In the genomic region with DNA sequence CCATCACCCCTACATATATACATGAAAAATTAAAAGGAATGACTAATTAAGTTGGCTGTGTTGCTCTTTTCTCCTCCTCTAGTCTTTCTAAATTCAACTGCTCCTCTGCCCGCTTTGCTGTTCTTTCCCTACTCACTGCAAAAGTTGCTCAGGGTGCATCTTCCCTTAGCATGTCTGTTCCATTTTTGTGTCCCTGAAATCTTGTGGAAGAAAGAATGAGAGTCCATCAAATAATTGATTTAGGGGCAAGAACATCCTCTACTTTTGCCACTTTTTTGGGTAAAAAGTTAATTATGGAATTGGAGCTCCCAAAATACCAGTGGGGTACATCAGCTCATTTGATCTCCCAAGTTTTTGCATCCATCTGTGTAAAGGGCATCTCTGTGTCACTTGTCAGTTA, we compare ENCODE assay signal across 9 mouse cellular contexts.
DNase-seq lines count a peak whose midpoint lies in the region; ATAC-seq and TF ChIP-seq lines count a peak whose summit lies in the region.
"Had no signal": no experiment of that assay in that cellular context is flagged by ENCODE, and none has a peak within 500 bp of the region (broad histone marks: within the 10 kb centered on the region; RNA-seq: fewer than 3 reads in every experiment).

No protein-coding gene starts in this region.

- no peak for ATAC-seq in neural tube, embryonic 11.5 days (ENCODE audit: insufficient read depth, low FRiP score, low TSS enrichment)
- no peak for ATAC-seq in limb, embryonic 14.5 days (ENCODE audit: low FRiP score, low read depth)
- ATAC-seq in megakaryocyte-erythroid progenitor cell, adult 5-6 weeks (replicated peaks; ENCODE audit: low FRiP score, low TSS enrichment, poor library complexity, severe bottlenecking) = no peak

- TF ChIP-seq CTCF in heart, adult 2 months (IDR thresholded peaks at IDR 0.05) = no peak

- DNase-seq in heart, adult 2 months = no peak
- no peak for DNase-seq in heart, postnatal 14 days
- no peak for DNase-seq in neural tube, embryonic 11.5 days (ENCODE audit: low spot score)
- no peak for DNase-seq in neural tube, embryonic 10.5 days (ENCODE audit: extremely low spot score, low spot score)
- no peak for DNase-seq in limb, embryonic 14.5 days (ENCODE audit: low spot score)
- no peak for DNase-seq in yolk sac, embryonic 10.5 days (ENCODE audit: low spot score)
- DNase-seq in adrenal gland, adult 2 months = no peak
- DNase-seq: liver, embryonic 13.5 days had no signal

- peaks cover 2% of the 10 kb centered on the region; the same call in 1 of the 2 replicates for H3K79me2 ChIP-seq in heart, adult 2 months (replicated peaks; ENCODE audit: control insufficient read depth, insufficient read depth, low read length)

- no peak for TF ChIP-seq POLR2A in heart, adult 2 months (IDR thresholded peaks at IDR 0.05; ENCODE audit: insufficient read depth, low read depth, low read length)
- TF ChIP-seq POLR2A in limb, embryonic 14.5 days (IDR thresholded peaks at IDR 0.05; ENCODE audit: borderline replicate concordance, extremely low read depth, insufficient read depth, insufficient read length) = no peak

- H3K27me3 ChIP-seq in heart, adult 2 months (ENCODE audit: control insufficient read depth, insufficient read depth, low read length) = no peaks in the 10 kb centered on the region
- no peaks in the 10 kb centered on the region for H3K27me3 ChIP-seq in neural tube, embryonic 11.5 days (ENCODE audit: control insufficient read depth, insufficient read depth, low read length)
- H3K27me3 ChIP-seq in limb, embryonic 14.5 days (ENCODE audit: control insufficient read depth, insufficient read depth, low read length) = no peaks in the 10 kb centered on the region
- H3K27me3 ChIP-seq: liver, embryonic 13.5 days had no signal

- no peak for TF ChIP-seq EP300 in heart, adult 2 months (IDR thresholded peaks at IDR 0.05; ENCODE audit: insufficient read depth, low read depth, low read length)

- intact Hi-C loops in heart, adult 2 months (cut with DNase I) = loop anchor here (5.0 to 10.0 kb wide), 2 partner anchors 37 to 70 kb away; no protein-coding TSS in a partner anchor
- intact Hi-C loops in heart, postnatal 14 days (cut with DNase I) = loop anchor here (5.0 kb wide), 1 partner anchor 37 kb away; no protein-coding TSS in a partner anchor

- peaks cover 15% of the 10 kb centered on the region for H3K4me1 ChIP-seq in heart, adult 2 months (ENCODE audit: control insufficient read depth, insufficient read depth, low read length)
- peaks cover 22% of the 10 kb centered on the region for H3K4me1 ChIP-seq in neural tube, embryonic 11.5 days (ENCODE audit: control insufficient read depth, insufficient read depth, low read length)
- H3K4me1 ChIP-seq in limb, embryonic 14.5 days (ENCODE audit: control insufficient read depth, insufficient read depth, low read length) = peaks cover 15% of the 10 kb centered on the region
- H3K4me1 ChIP-seq: liver, embryonic 13.5 days had no signal

- H3K4me2 ChIP-seq in neural tube, embryonic 11.5 days (ENCODE audit: low read depth) = peak overlapping the region; percentile 54
- peak overlapping the region; percentile 50; the same call in 1 of the 2 replicates for H3K4me2 ChIP-seq in limb, embryonic 14.5 days (replicated peaks; ENCODE audit: low read depth, low read length, severe bottlenecking)

- no peak overlapping the region for H3K9ac ChIP-seq in heart, adult 2 months (ENCODE audit: low read depth, low read length)
- peak overlapping the region; percentile 87 for H3K9ac ChIP-seq in neural tube, embryonic 11.5 days (ENCODE audit: low read length)
- no peak overlapping the region for H3K9ac ChIP-seq in limb, embryonic 14.5 days (ENCODE audit: low read depth, low read length, severe bottlenecking)
- H3K9ac ChIP-seq: liver, embryonic 13.5 days had no signal

- H3K27ac ChIP-seq in heart, adult 2 months = peak overlapping the region; percentile 79
- peak overlapping the region; percentile 97; the same call in 1 of the 2 replicates for H3K27ac ChIP-seq in neural tube, embryonic 11.5 days (ENCODE audit: low read depth, low read length)
- H3K27ac ChIP-seq in limb, embryonic 14.5 days (replicated peaks; ENCODE audit: low read depth, low read length) = no peak overlapping the region
- H3K27ac ChIP-seq: liver, embryonic 13.5 days had no signal

- no peak overlapping the region for H3K4me3 ChIP-seq in heart, adult 2 months
- H3K4me3 ChIP-seq in neural tube, embryonic 11.5 days (ENCODE audit: low read depth, low read length) = peak overlapping the region; percentile 53
- no peak overlapping the region for H3K4me3 ChIP-seq in limb, embryonic 14.5 days (replicated peaks; ENCODE audit: low read length)
- H3K4me3 ChIP-seq: liver, embryonic 13.5 days had no signal

- peaks cover 32% of the 10 kb centered on the region for H3K36me3 ChIP-seq in heart, adult 2 months (ENCODE audit: control insufficient read depth, insufficient read depth, low read length)
- H3K36me3 ChIP-seq in neural tube, embryonic 11.5 days (ENCODE audit: control insufficient read depth, insufficient read depth, low read length) = no peaks in the 10 kb centered on the region
- no peaks in the 10 kb centered on the region for H3K36me3 ChIP-seq in limb, embryonic 14.5 days (ENCODE audit: control insufficient read depth, insufficient read depth, low read length)
- H3K36me3 ChIP-seq: liver, embryonic 13.5 days had no signal

- WGBS in heart, adult 2 months = 73% methylated on average over 1 of the region's 1 CpGs
- WGBS in neural tube, embryonic 11.5 days = 55% methylated on average over 1 of the region's 1 CpGs
- WGBS in limb, embryonic 14.5 days = 81% methylated on average over 1 of the region's 1 CpGs

- no peaks in the 10 kb centered on the region for H3K9me3 ChIP-seq in neural tube, embryonic 11.5 days (ENCODE audit: control insufficient read depth, low read length)
- H3K9me3 ChIP-seq in limb, embryonic 14.5 days (ENCODE audit: control insufficient read depth, low read length) = no peaks in the 10 kb centered on the region
- H3K9me3 ChIP-seq: liver, embryonic 13.5 days had no signal
